Mouse (Mus musculus) spleen, postnatal 4 days (tissue): ENCODE data around the gene Cd47.

Source experiments
- DNase-seq, 2 experiments: peaks; one replicate each; pipeline ENCODE4 v3.0.0; 2022; ENCODE audit warnings: low spot score in 2 of 2

Cd47 gene

DNA sequence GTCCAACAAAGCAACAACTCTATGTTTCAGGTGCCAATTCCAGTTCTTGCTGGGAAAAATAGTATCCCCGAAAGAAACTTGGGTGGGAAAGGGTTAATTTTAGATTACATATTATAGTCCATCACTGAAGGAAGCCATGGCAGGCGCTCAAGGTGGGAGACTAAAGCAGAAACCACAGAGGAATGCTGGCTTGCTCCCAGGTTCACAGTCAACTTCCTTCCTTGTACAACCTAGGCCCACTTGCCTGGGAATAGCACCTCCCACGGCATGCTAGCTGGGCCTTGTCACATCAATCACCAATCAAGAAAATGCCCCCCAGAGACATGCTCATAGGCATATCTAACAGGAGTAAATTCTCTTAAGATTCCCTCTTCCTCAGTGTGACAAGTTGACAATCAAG is 32.0 kb downstream of the Cd47 start:
- no peak for DNase-seq

DNA sequence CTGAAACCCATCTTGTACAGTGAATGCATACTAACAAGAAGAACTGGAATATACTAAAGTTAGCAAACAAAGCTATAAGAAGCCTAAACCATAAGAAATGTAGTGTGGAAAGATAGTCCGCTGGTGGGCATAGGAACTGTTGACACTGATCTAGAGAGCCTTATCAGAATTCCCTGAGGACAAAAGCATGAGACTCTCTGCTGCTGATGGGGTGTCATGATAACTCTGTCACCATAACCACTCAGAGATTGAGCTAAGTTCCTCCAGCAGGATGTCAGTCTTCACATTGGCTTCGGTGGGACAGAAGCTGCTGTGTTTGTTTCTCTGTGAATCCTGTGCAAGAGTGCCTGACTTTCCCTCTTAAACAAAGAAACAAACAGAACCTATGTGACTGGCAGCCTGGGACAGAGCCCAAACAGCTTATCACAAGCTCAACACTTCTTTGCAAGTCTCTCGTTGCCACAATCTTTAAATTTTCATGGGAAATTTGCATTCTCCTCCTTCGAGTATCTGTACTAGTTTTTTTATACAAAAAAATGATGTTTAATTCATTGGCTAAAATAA is 33.9 kb downstream of the Cd47 start:
- no peak for DNase-seq

DNA sequence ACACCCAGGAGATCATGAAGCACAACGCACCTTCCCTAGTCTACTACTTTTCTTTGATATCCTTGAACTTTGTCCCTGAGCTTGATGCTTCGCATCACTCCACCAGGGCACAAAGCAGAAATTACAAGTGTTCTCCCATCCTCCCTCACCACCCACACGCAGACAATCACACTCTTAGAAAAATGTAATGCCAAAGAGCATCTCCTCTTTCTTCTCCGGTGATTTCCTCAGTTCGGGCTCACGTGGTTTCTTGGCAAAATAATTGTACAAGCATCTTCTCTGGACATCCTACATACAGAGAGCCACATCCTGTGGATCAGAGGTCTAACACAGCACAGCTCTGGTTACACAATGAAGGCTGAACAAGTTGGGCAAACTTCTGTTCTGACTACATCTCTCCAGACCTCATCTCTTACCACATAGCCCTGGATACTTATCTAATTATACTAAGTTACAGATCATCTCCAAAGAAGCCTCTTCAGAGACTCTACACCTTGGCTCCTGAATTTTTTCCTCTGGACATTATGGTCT is 36.4 kb downstream of the Cd47 start:
- no peak for DNase-seq

DNA sequence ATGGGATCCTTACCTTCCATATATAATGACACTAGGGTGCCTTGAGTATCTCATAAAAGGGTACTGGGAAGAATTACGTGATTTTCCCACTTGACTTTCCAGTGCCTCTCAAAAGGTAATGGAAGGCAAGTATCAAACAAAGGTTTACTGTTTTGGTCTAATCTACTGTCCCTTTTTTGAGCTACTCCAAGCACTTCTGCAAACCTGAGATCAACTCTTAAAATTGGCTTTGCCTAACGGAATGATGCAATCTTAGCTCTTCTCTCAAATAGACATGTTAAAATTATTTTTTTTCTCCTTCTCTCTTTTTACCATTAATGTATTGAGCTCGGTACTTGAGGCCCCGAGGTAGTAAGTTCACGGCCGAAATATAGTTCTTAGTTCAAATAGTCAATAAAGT is 38.6 kb downstream of the Cd47 start:
- DNase-seq = no peak

DNA sequence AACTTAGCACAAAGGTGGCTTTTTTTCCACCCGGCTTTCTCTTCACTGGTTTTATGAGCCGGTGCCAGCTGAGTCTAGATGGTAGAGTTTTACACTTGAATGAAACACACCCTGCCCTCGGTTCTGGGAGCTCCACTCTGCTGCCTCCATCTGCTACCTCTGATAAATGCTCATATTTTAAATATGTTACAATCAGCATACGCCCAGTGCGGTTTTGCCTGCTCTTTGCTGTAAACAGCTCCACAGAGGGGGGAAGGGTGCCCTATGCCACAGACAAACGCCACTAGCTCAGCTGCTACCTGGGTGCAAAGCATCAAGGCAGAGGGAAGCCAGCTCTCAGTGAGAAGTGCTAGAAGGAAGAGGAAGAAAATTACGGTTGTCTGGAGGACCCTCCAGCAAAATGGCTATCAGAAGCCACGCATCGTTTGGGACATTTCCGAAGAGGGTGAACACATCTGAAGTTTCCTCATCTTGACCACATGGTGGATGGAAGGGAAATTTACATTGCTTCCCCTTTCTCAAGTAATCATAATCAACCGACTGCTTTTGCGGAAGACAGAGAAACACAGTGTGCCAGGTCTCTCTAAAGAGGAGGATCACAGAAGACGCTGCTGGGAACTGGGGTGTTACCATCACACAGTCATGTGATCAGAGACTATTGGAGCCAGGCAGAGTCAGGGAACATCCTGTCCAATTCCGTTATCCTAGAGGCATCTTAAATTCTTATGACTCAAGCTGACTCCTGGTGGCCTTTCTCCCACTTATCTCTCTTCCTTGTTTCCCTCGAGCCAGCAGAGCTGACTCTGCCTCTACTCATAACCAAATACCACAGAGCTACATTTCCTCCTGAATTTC is 39.6 kb downstream of the Cd47 start:
- peak; percentile 89 to 91 for DNase-seq

DNA sequence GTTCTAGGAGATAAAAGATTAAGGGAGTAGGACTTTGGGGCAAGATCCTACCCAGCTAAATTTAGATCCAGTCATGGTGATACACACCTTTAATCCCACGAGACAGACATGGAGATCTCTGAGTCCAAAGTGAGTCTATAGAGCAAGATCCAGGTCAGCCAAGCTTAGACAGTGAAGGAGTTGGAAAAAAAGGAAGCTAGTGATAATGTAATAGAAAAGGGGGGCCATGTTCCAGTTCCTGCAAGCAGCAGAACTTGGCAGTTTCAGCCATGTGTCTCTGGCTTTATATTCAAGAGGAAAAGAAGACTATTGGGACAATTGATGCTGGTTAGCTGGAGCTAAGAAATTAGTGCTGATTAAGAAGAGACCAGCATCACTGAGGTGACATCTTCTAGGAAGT is 43.4 kb downstream of the Cd47 start:
- DNase-seq = no peak

DNA sequence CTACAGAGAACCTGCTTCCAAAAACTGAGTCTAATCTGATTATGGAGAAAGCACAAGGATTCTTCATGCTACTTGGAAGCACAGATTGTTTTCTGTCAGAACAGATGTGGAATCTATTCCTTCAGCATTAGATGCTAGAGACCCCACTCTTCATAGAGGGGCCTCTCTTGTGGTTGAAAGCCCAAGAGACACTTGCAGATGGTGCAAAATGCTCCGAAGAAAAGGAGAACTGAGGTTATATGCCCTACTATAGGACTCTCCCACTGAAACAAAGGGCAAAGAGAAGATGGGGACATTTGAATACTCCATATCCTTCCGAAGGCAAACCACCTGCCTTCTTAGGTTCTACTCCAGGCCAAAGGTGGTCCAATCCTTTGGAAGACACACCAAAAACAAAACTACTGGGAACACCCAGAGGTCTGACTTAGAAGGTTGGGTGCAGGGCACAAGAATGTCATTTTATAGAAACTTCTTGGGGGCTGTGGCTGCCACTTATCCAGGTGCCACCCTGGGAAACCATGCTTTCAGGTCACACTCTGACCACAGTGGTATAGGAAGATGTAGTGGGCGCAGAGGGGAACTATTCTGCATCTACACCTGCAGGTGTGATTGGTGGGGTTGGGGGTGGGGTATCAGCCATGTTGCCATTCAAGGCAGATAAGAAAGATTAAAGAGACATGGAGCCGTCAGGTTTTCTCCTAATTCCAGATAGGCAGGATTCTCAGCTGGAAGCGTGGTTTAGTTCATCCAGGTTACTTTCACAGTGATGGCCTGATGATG is 47.1 kb downstream of the Cd47 start:
- DNase-seq = peak in 1 of 2 experiments; percentile 54

DNA sequence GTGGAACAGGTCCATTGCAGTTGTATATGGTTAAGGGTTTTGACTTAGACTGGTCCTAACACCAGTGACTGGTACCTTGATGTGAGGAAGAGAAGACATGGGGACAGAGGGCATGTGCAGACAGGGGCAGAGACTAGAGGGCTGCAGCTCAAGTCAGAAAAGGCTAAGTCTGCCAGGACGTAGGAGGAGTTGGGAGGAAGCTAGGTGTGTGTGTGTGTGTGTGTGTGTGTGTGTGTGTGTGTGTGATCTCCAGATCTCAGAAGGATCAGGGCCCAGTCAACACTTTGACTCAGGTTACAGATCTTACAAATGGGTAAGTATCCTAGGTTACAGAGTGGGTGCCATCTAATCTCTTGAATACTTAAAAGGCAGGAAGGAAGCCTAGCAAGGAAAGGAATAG is 48.3 kb downstream of the Cd47 start:
- DNase-seq = peak in 1 of 2 experiments; percentile 60

DNA sequence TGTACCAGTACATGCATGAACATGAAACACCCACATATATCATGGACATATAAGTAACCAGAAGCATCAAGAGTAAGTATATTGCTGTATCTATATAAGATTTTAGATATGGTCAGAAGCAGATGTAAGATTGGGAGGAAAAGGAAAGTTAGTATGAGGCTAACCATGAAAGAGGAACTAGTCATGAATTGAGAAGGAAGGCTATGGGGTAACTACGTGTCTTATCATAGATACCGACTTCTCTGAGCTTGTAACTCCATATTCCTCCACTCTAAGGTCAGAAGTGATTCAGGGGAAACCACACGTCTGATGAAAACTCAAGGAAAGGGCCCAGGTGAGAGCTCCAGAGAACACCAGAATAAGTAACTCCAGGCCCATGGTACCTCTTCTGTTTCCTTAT is 52.6 kb downstream of the Cd47 start:
- DNase-seq = no peak

DNA sequence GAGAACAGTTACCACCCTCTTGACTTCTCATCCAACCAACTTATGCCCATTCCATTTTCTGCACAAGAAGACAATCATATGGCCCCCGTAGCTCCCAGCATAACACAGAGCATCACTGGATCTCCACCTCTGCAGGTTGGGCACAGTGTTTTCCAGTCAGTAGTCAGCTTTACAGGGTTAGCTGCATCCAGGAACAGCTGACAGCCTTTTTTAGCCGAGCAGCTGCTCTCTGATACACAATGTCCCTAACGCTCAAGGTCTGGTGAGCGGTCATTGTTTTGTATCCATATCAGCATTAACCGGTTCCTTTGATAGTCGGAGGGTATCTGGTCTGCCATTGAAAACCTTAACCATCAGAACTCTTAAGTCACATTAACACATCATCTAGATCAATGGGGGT is 53.3 kb downstream of the Cd47 start:
- DNase-seq = no peak

DNA sequence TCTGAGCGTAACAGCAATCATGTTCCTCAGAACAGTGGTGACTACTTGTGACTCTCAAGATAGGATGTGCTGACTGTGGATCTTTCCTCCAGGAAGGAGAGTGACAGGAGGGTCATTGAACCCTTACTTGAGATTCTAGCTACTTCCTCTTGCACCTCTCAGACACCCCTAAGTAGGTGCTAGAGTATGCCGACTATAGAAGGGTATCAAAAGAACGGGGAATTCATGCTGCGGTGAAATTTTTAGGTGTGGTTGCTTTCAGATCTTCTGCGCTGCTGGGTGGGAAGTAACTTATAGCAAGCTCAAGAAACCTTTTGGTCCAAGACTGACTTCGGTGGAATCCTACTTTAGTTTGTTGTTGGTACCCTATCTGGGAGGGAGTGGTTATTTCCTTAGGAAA is 53.9 kb downstream of the Cd47 start:
- no peak for DNase-seq

DNA sequence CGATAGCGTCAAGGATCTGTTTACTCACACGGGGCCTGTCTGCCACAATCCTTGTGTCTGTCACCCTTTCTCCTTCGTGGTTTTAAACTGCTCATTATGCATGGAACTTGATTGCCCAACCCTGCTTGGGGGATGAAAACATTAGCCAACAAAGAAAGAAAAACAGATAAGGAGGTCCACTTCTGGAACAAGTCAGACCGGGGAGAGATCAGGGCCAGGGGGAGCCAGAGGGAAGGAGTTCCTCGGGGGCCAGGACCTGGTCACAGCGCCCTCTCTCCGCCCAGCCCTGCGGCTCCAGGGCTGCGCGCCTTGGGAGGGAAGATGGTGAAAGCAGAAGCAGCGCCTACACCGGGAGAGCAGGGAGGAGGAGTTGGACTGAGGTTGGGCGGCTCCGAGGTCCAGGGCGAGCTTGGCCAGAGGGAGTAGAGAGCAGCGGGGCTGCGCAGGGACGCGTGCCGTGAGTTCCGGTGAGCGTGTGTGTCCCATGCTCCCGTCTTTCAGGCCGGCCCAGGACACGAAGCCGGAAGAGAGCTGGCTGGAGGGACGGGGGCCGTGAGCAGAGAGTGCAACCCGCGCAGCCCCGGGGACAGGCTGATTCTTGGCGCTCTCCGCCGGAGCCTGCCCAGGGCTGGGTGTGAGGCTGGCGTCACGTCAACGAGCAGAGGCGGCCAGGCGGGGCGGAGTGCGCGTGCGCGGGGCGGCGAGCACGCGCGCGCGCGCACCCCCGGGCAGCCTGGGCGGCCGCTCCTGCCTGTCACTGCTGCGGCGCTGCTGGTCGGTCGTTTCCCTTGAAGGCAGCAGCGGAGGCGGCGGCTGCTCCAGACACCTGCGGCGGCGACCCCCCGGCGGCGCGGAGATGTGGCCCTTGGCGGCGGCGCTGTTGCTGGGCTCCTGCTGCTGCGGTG is 54.9 kb downstream of the Cd47 start:
- DNase-seq = peak; percentile 94 to 98

DNA sequence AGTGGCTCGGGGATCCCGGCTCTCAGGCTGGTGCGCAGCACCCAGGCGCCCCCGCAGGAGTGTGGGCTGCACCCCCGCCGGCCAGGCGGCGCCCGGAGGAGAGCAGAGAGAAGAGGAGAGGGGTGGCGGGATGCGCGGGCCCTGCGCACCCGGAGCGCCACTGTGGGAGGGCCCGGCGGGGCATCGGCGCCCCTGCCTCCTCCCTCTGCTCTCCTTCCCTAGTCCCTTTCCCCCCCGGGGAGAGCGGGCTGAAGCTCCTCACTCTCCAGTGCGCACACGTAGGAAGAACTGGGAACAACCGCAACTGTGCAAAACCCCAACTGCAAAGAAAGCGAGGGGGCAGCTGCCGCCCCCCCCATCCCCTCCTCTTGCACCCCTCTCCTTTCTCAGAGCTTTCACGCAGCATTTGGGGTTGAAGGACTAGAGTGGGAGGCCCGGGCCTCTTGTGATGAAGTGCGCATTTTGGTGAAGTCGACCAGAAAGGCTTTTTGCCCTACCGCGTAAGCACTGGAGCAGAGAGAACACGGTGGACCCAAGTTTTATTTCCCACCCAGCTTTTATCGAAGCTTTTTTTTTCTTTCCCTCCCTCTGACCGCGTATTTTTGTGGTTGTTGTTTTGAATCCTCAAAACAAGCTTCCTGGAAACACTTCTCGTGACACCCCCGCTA is 55.6 kb downstream of the Cd47 start:
- no peak for DNase-seq

DNA sequence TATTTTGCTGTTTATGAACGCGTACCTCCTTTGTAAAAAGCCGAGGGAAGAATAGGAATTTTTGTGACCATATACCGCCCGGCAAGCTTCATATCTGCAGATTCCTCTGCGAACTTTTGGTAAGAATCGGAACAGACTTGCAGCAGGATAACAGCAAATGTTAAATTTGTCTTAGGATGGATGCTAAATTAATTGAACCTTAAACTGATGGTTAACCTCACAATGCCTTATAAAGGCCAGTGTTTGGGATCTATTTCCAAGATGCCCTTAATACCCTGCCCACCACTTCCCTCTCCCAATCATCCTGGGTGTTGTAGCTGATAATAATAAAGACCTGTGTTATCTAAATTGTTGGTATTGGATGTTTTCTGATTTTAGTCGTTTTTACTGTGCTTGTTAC is 56.3 kb downstream of the Cd47 start:
- no peak for DNase-seq

DNA sequence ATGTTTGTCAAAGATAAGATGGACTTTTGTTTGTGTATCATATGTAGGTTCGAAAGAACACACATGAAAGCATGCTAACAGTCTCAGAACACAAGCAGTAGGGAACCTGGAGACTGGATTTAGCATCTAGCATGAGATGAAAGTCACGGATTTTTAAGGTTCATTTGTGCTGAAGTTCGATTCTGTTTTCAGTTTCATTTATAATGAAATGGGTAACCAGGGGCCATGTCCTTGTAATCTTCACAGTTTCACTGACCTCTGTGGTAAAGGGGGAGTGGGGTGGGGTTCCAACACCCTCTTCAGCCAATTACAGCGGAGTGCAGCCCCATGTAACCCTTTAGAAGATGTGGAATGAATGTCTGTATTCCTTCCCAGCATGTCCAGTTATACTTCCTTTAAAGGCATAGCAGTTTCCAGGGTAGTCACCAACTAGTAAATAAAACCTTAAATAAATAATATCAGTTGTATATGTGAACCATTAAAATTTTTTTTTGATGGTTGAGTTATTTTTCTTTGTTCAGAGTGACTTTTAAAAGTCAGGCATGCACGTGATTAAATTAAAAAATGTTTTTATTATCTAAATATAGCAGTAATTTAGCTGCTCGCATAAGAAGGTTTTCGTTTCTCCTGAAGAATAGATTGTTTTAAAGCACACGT is 57.3 kb downstream of the Cd47 start:
- DNase-seq = peak in 1 of 2 experiments; percentile 35

DNA sequence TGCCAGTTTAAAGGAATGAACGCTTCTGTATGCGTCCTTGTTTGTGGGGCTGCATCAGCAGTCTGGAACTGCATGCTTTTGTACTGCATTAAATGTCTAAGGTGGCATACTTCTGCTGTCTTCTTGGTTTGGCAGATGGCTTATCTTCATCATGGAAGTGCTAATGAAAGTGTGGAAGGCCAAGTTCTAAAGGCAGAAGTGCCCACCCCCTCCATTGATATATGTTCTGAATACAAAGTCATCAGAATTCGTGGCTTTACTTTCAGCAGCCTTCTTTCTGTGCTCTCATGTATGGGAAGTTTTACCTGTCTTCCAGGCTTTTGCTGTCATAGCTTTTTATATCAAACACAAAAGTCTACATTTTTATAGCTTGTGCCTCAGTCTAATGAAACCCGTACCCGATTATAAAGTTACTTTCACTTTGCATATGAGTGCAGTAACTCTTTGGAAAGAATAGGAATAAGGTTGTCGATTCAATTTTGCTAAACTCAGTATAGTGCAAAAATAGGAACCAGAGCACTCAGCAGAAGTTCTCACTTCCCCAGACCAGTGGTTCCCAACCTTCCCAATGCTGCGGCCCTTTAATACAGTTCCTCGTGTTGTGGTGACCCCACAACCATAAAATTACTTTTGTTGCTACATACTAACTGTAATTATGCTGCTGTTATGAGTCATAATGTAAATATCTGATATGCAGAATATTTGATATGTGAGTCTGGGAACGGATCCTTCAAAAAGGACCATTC is 58.0 kb downstream of the Cd47 start:
- DNase-seq = no peak

DNA sequence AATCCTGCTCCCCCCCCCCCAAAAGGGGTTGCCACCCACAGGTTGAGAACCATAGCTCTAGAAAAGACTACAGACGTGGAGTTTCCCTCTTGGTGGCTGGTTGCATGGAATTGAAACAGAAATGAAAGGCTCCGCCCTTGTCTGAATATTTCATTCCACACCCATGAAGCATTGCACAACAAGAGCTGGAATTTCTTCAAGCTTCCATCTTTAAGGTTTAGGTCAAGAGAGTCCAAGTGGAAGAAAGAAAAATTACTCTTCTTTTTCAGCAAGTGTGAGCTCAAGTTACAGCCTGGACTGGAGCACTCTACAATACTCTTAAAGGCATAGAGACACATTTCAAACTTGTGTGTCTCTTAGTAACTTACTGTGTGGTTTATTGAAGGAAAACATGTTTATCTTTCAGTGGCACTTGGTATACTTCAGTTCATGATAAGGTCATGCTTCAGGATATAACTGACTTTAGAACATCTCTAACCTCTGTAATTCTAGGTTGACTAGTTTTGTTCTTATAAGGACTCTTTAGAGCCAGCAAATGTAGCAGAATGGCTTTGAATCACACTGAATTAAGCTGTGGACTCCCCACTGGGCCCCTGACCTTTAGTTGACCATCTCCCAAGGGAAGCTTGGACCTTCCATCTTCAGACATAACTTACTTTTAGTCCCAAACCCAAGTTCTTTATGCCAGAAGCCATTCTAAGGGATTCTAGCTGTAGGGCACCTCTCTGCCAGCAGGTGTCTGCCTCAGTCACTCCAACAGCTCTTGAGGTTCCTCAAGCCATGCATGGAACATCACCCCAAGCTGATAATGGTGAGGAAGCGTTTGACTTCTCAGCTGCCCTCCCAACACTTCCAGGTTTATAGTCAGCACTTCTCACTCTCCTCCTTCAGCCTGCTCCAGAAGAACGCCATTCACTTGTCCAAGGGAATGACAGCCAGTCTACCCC is 58.8 kb downstream of the Cd47 start:
- DNase-seq = peak in 1 of 2 experiments; percentile 32

DNA sequence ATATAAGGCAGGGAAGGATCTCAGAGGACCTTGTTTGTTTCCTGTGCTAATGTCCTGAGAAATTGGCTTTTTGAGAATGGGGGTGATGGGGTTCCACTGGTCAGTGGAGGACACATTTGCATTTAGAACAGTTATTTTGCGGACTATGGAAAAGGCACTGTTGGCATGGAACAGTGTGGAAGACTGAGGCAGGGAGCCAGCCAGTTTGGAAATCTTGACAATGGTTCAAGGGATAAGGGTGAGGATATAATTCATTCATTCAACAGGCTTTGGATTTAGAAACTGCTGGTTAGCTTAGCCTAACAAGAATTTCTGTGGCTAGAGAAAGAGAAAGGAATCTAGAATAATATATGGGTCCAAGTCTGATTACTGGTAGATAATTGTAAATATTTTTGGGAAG is 61.7 kb downstream of the Cd47 start:
- DNase-seq = no peak

DNA sequence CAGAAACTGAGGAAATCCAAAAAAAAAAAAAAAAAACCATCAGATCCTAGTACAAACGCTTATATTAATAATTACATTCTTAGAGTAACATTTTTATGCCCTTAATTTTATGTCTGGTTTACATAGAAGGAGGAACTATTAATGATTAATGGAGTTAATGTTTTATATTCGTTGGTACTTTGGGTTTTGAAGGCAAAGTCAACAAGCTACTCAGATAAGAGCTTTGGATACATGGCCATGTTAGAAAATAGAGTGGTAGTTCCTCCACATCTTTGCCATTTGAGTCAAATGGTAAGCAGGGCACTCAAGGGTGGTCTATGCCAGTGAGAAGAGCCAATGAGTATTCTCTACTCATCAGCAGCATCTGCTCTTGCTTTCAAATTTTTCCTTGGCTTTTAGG is 66.3 kb downstream of the Cd47 start:
- DNase-seq = no peak
